Comparison of ENCODE assay signal across 21 mouse cellular contexts in genomic region chr6:100848682-100849375, GRCm38 (mm10). TPM values are rescaled to one million over a fixed set of nuclear protein-coding genes. Genes with fewer than 3 reads are reported as not detected.
DNase-seq lines count a peak whose midpoint lies in the region; ATAC-seq lines count a peak whose summit lies in the region.
"Had no signal": no experiment of that assay in that cellular context is flagged by ENCODE, and none has a peak within 500 bp of the region (broad histone marks: within the 10 kb centered on the region; RNA-seq: fewer than 3 reads in every experiment).

No protein-coding gene starts in this region.

- 72% methylated on average over 9 of the region's 9 CpGs for WGBS in intestine, embryonic 16.5 days
- 79% methylated on average over 9 of the region's 9 CpGs for WGBS in intestine, embryonic 15.5 days

- H3K36me3 ChIP-seq in intestine, embryonic 16.5 days (ENCODE audit: control insufficient read depth, insufficient read depth, low read length) = peaks cover 3% of the 10 kb centered on the region; the same call in 1 of the 2 replicates
- peaks cover 5% of the 10 kb centered on the region; the same call in 1 of the 2 replicates for H3K36me3 ChIP-seq in intestine, embryonic 15.5 days

- peak; percentile 72 for DNase-seq in adipocyte (ENCODE audit: low spot score)
- no peak for DNase-seq in urinary bladder, postnatal 10 days (ENCODE audit: low spot score)
- no peak for DNase-seq in cerebellum, adult 9-10 months
- DNase-seq: cerebellum, postnatal 36 days; gastrocnemius, postnatal 36 days; kidney, adult 11 months; layer of hippocampus, postnatal 36 days; right cerebral cortex, postnatal 4 days; thymus, postnatal 14 days had no signal

- peak; percentile 68 for ATAC-seq in intestine, embryonic 16.5 days
- no peak for ATAC-seq in intestine, embryonic 15.5 days
- ATAC-seq in CD4-positive, CD25-positive, alpha-beta regulatory T cell, adult 4 months = peak; percentile 62
- ATAC-seq in inflammation-experienced regulatory T-cells, adult 6 months = peak; percentile 38

- no peaks in the 10 kb centered on the region for H3K9me3 ChIP-seq in intestine, embryonic 16.5 days (ENCODE audit: control insufficient read depth, low read length)
- H3K9me3 ChIP-seq in intestine, embryonic 15.5 days = no peaks in the 10 kb centered on the region
- H3K9me3 ChIP-seq: embryonic facial prominence, embryonic 15.5 days; forebrain, embryonic 12.5 days; G1E; heart, embryonic 13.5 days; hindbrain, embryonic 13.5 days had no signal

- H3K4me1 ChIP-seq in intestine, embryonic 16.5 days (ENCODE audit: control insufficient read depth, insufficient read depth, low read length) = peaks cover 20% of the 10 kb centered on the region; the same call in 1 of the 2 replicates
- peaks cover 5% of the 10 kb centered on the region; the same call in 1 of the 2 replicates for H3K4me1 ChIP-seq in intestine, embryonic 15.5 days (replicated peaks)
- H3K4me1 ChIP-seq: embryonic facial prominence, embryonic 15.5 days; forebrain, embryonic 12.5 days; hindbrain, embryonic 13.5 days had no signal

- H3K4me2 ChIP-seq in intestine, embryonic 16.5 days (ENCODE audit: low read depth, low read length) = no peak overlapping the region
- H3K4me2 ChIP-seq in intestine, embryonic 15.5 days (replicated peaks) = no peak overlapping the region
- H3K4me2 ChIP-seq: embryonic facial prominence, embryonic 15.5 days; forebrain, embryonic 12.5 days; heart, embryonic 13.5 days; hindbrain, embryonic 13.5 days had no signal

- no peaks in the 10 kb centered on the region for H3K27me3 ChIP-seq in intestine, embryonic 16.5 days (replicated peaks; ENCODE audit: control insufficient read depth, insufficient read depth, low read length)
- H3K27me3 ChIP-seq in intestine, embryonic 15.5 days (replicated peaks) = no peaks in the 10 kb centered on the region
- H3K27me3 ChIP-seq: embryonic facial prominence, embryonic 15.5 days; forebrain, embryonic 12.5 days; heart, embryonic 13.5 days; hindbrain, embryonic 13.5 days had no signal

- no peak overlapping the region for H3K9ac ChIP-seq in intestine, embryonic 16.5 days (ENCODE audit: low read depth, low read length)
- H3K9ac ChIP-seq in intestine, embryonic 15.5 days = no peak overlapping the region
- H3K9ac ChIP-seq: embryonic facial prominence, embryonic 15.5 days; forebrain, embryonic 12.5 days; heart, embryonic 13.5 days; hindbrain, embryonic 13.5 days had no signal

- H3K4me3 ChIP-seq in intestine, embryonic 16.5 days (ENCODE audit: low read length) = no peak overlapping the region
- H3K4me3 ChIP-seq in intestine, embryonic 15.5 days (replicated peaks) = no peak overlapping the region
- H3K4me3 ChIP-seq: embryonic facial prominence, embryonic 15.5 days; forebrain, embryonic 12.5 days; heart, embryonic 13.5 days; hindbrain, embryonic 13.5 days; layer of hippocampus, adult 2 months had no signal

- H3K27ac ChIP-seq in intestine, embryonic 16.5 days (ENCODE audit: low read length) = no peak overlapping the region
- no peak overlapping the region for H3K27ac ChIP-seq in intestine, embryonic 15.5 days
- H3K27ac ChIP-seq: embryonic facial prominence, embryonic 15.5 days; forebrain, embryonic 12.5 days; heart, embryonic 13.5 days; hindbrain, embryonic 13.5 days; kidney, postnatal 0 days; layer of hippocampus, adult 2 months; stomach, postnatal 0 days had no signal

RNA-seq across cellular contexts. Expression of gene Ppp4r2, which starts 15.4 kb away (rescaled TPM):
- polyA plus RNA-seq in intestine, embryonic 16.5 days (2015; fragmentation: Nextera tagmentation; extraction: Ambion mirVana) = 8.1 and 8.7 TPM in 2 replicates
- polyA plus RNA-seq in intestine, embryonic 15.5 days (2015; fragmentation: Nextera tagmentation; extraction: Ambion mirVana) = 14.6 and 17.2 TPM in 2 replicates
- polyA plus RNA-seq in CD4-positive, CD25-positive, alpha-beta regulatory T cell, adult 4 months (2017; shearing (Covaris generic)) = 10 to 100 TPM; 23.9 to 41.8 TPM
- polyA plus RNA-seq in inflammation-experienced regulatory T-cells, adult 6 months (2017; shearing (Covaris generic)) = 10 to 100 TPM; 22.8 to 35.4 (median 30.6) TPM
